Mouse (Mus musculus): ENCODE data around the gene Olfr1044. TPM values are rescaled to one million over a fixed set of nuclear protein-coding genes. Genes with fewer than 3 reads are reported as not detected.
"Not testable (repeated sequence)": the region's sequence is repeated elsewhere in the genome, so short reads cannot be mapped to it uniquely, and the experiment has no call there.

Olfr1044 gene
- polyA plus RNA-seq, 2 experiments = not detected

DNA sequence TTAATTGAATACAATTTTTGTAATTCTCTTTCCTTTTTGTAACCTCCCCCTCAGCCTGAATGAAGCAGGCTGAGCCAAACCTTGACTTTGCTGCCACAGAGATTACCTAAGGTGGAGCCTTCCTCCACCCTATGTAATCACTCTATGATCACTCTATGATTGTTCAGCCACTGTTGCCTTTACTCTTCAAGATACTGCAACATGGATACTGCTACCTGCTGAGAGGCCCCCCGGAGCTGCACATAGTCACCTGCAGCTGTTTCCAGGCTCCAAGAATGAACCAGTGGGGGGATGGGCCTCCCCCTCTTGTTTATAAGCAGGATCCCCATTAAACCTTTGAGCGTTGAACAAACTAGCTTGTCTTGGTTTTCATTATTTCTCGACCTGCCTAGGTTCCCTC, 2.3 kb upstream of the Olfr1044 start:
- H3K4me2 ChIP-seq (ENCODE audit: low read depth) = no peak overlapping the region
- H3K9me3 ChIP-seq (ENCODE audit: control insufficient read depth, low read length) = no peaks in the 10 kb centered on the region
- TF ChIP-seq EP300 (IDR thresholded peaks at IDR 0.05; ENCODE audit: low read depth) (no peak), CTCF (IDR thresholded peaks at IDR 0.05; ENCODE audit: low read depth) (no peak)
- no peak for ATAC-seq (ENCODE audit: insufficient read depth)
- no peak overlapping the region for H3K4me3 ChIP-seq (ENCODE audit: insufficient read depth in 1 of 2, low read depth in 2 of 2, low read length in 2 of 2)
- no peaks in the 10 kb centered on the region for H3K4me1 ChIP-seq (replicated peaks; ENCODE audit: control insufficient read depth in 2 of 2, insufficient read depth in 2 of 2, low read length in 1 of 2)
- H3K9ac ChIP-seq (replicated peaks) = no peak overlapping the region
- DNase-seq (ENCODE audit: low read depth in 3 of 3, low spot score in 3 of 3) = no peak
- 63% methylated on average over 3 of the region's 3 CpGs for WGBS (ENCODE audit: insufficient replicate concordance)
- H3K27me3 ChIP-seq (ENCODE audit: control insufficient read depth, insufficient read depth, low read length) = no peaks in the 10 kb centered on the region
- H3K27ac ChIP-seq = no peak overlapping the region
- no peaks in the 10 kb centered on the region for H3K36me3 ChIP-seq (replicated peaks; ENCODE audit: control insufficient read depth, insufficient read depth, low read depth)

- H3K9me3 ChIP-seq (ENCODE audit: control insufficient read depth, low read length); H3K9ac ChIP-seq (replicated peaks); DNase-seq (ENCODE audit: low read depth in 3 of 3, low spot score in 3 of 3); H3K27ac ChIP-seq; H3K4me3 ChIP-seq (ENCODE audit: insufficient read depth in 1 of 2, low read depth in 2 of 2, low read length in 2 of 2); H3K4me2 ChIP-seq (ENCODE audit: low read depth); H3K27me3 ChIP-seq (ENCODE audit: control insufficient read depth, insufficient read depth, low read length); H3K36me3 ChIP-seq (replicated peaks; ENCODE audit: control insufficient read depth, insufficient read depth, low read depth); ATAC-seq (ENCODE audit: insufficient read depth); H3K4me1 ChIP-seq (replicated peaks; ENCODE audit: control insufficient read depth in 2 of 2, insufficient read depth in 2 of 2, low read length in 1 of 2): not testable (repeated sequence)
- 17% methylated on average over 7 of the region's 7 CpGs for WGBS (ENCODE audit: insufficient replicate concordance)
Measured at GRCm38 (mm10) chr2:86175422-86175821, 2.2 kb downstream of the Olfr1044 start.

DNA sequence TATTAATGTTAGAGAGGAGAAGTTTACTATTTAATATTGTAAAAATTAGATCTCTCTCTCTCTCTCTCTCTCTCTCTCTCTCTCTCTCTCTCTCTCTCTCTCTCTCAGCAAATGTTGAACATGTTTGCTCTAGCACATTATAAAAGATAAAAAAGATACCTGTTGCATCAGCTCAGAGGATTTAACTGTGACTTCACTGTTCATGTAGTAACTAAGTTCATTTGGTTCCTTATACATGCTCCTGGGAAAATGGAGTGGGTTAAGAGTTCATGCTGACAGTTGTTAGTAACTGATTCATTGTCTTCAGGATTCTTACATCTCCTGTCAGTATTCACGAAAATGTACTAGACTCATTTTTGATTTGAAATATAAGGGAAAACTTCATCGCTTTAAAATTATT, 10.2 kb downstream of the Olfr1044 start, which contains the start of gene Olfr1043:
Gene Olfr1043, minus strand, starts transcription at position 101 of the 400 bp plus-strand sequence.
- DNase-seq (ENCODE audit: low read depth in 3 of 3, low spot score in 3 of 3) (no peak), ATAC-seq (ENCODE audit: insufficient read depth) (no peak)
- Histone ChIP-seq H3K27me3 (ENCODE audit: control insufficient read depth, insufficient read depth, low read length) (no peaks in the 10 kb centered on the region), H3K4me3 (ENCODE audit: insufficient read depth in 1 of 2, low read depth in 2 of 2, low read length in 2 of 2) (no peak within 1 kb of the TSS), H3K4me2 (ENCODE audit: low read depth) (no peak within 1 kb of the TSS), H3K27ac (no peak within 1 kb of the TSS), H3K9me3 (ENCODE audit: control insufficient read depth, low read length) (no peaks in the 10 kb centered on the region), H3K36me3 (replicated peaks; ENCODE audit: control insufficient read depth, insufficient read depth, low read depth) (no peaks in the 10 kb centered on the region), H3K4me1 (replicated peaks; ENCODE audit: control insufficient read depth in 2 of 2, insufficient read depth in 2 of 2, low read length in 1 of 2) (no peaks in the 10 kb centered on the region), H3K9ac (replicated peaks) (no peak within 1 kb of the TSS)
- 70% methylated on average over 2 of the region's 2 CpGs for WGBS (ENCODE audit: insufficient replicate concordance)
- TF ChIP-seq CTCF (IDR thresholded peaks at IDR 0.05; ENCODE audit: low read depth) (no peak), EP300 (IDR thresholded peaks at IDR 0.05; ENCODE audit: low read depth) (no peak)

DNA sequence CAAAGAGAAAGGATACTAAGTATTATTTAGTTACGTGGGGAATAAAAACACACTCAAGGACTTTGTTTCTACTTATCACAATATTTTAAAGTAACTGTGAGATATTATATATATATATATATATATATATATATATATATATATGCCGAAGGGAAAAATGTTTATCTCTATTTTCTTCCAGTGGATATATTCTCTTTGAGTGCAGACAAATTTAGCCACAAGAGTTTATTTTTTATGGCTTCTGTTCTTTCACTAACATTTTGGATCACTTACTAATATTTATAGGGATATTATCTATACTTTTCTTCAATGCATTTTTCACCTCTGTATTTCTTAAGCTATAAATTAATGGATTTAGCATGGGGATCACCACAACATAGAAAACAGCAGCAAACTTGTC, 15.9 kb downstream of the Olfr1044 start, which contains the start of gene Olfr1042:
Gene Olfr1042, minus strand, starts transcription at position 101 of the 400 bp plus-strand sequence.
- TF ChIP-seq CTCF (IDR thresholded peaks at IDR 0.05; ENCODE audit: low read depth) = no peak
- no peak for TF ChIP-seq EP300 (IDR thresholded peaks at IDR 0.05; ENCODE audit: low read depth)
- no peaks in the 10 kb centered on the region for H3K36me3 ChIP-seq (replicated peaks; ENCODE audit: control insufficient read depth, insufficient read depth, low read depth)
- WGBS (ENCODE audit: insufficient replicate concordance) = 67% methylated on average over 2 of the region's 2 CpGs
- no peaks in the 10 kb centered on the region for H3K9me3 ChIP-seq (ENCODE audit: control insufficient read depth, low read length)
- ATAC-seq (ENCODE audit: insufficient read depth) = no peak
- no peak within 1 kb of the TSS for H3K27ac ChIP-seq
- no peak within 1 kb of the TSS for H3K4me2 ChIP-seq (ENCODE audit: low read depth)
- no peaks in the 10 kb centered on the region for H3K4me1 ChIP-seq (replicated peaks; ENCODE audit: control insufficient read depth in 2 of 2, insufficient read depth in 2 of 2, low read length in 1 of 2)
- no peak within 1 kb of the TSS for H3K4me3 ChIP-seq (ENCODE audit: insufficient read depth in 1 of 2, low read depth in 2 of 2, low read length in 2 of 2)
- no peak within 1 kb of the TSS for H3K9ac ChIP-seq (replicated peaks)
- no peaks in the 10 kb centered on the region for H3K27me3 ChIP-seq (ENCODE audit: control insufficient read depth, insufficient read depth, low read length)
- no peak for DNase-seq (ENCODE audit: low read depth in 3 of 3, low spot score in 3 of 3)

DNA sequence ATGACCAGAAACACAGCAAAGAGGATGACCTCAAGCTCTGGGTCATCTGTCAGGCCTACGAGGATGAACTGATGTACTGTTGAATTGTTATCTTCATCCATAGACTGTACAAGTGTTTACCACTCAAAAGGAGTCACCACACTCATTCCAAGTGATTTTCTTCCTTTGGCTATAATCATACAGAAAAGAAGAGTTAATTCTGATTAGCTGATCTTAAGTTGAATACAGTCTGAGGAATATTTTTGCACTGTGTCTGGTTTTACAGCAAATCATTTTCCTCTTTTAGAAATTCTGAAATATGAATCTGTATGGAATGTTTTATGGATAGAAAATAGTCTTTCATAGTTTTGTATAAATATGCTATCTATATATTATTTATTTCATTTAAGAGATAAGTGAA, 31.0 kb downstream of the Olfr1044 start, which contains the start of gene Olfr1040:
Gene Olfr1040, minus strand, starts transcription at position 101 of the 400 bp plus-strand sequence.
- WGBS (ENCODE audit: insufficient replicate concordance) = 59% methylated on average over 1 of the region's 1 CpGs
- Histone ChIP-seq H3K27me3 (ENCODE audit: control insufficient read depth, insufficient read depth, low read length) (no peaks in the 10 kb centered on the region), H3K9me3 (ENCODE audit: control insufficient read depth, low read length) (no peaks in the 10 kb centered on the region), H3K36me3 (replicated peaks; ENCODE audit: control insufficient read depth, insufficient read depth, low read depth) (no peaks in the 10 kb centered on the region), H3K27ac (no peak within 1 kb of the TSS), H3K4me3 (ENCODE audit: insufficient read depth in 1 of 2, low read depth in 2 of 2, low read length in 2 of 2) (no peak within 1 kb of the TSS), H3K4me2 (ENCODE audit: low read depth) (no peak within 1 kb of the TSS), H3K9ac (replicated peaks) (no peak within 1 kb of the TSS), H3K4me1 (replicated peaks; ENCODE audit: control insufficient read depth in 2 of 2, insufficient read depth in 2 of 2, low read length in 1 of 2) (no peaks in the 10 kb centered on the region)
- DNase-seq (ENCODE audit: low read depth in 3 of 3, low spot score in 3 of 3) = no peak
- TF ChIP-seq EP300 (IDR thresholded peaks at IDR 0.05; ENCODE audit: low read depth) = no peak
- no peak for TF ChIP-seq CTCF (IDR thresholded peaks at IDR 0.05; ENCODE audit: low read depth)
- ATAC-seq (ENCODE audit: insufficient read depth) = no peak
